Mouse (Mus musculus) left cerebral cortex, postnatal 14 days (tissue): ENCODE data around the gene Olfr237-ps1. TPM values are rescaled to one million over a fixed set of nuclear protein-coding genes. Genes with fewer than 3 reads are reported as not detected.
"Not testable (repeated sequence)": the region's sequence is repeated elsewhere in the genome, so short reads cannot be mapped to it uniquely, and the experiment has no call there.

Source experiments
- DNase-seq, 2 experiments: peaks; one replicate each; pipeline ENCODE4 v3.0.0; 2021 to 2022; ENCODE audit warnings: low spot score in 2 of 2, mixed read lengths in 1 of 2
- intact Hi-C: fragments of 180-260 bp; cut with DNase I; formaldehyde crosslinking; loops from one replicate; pipeline ENCODE4 v1.15.1; 2025
- long read RNA-seq, 2 experiments: library from polyadenylated mRNA; stranded (forward); transcript quantifications; one replicate each; pipeline ENCODE4 v2.0.0; 2021
- total RNA-seq, 2 experiments: library from RNA; stranded (reverse); gene quantifications; 2 replicates each; pipeline ENCODE4 v1.2.3; 2021

Gene Olfr237-ps1
- not detected for total RNA-seq
- long read RNA-seq, experiment 1: 0 reads
- long read RNA-seq, experiment 2: 0 reads

DNA sequence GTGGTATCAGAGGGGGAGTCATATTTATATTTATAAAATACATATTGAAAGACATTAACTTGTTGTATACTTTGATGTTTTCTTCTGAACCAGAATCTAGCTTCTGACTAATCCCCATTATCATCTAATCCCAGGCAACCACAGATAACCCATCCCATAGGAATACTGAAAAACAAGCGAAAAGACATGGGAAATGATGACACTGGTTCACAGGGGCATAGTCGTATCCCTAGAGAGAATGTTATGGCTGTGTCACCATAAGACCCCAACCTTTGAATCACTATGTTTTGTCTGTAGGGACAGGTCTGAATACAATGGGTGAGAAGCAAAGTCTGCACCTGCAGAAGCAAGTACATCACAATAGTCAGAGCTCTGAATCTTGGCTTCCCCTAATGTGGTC, at the start of gene Olfr237-ps1:
Gene Olfr237-ps1, plus strand, starts transcription at position 301 of the 400 bp plus-strand sequence.
- intact Hi-C loops, DNase-seq: not testable (repeated sequence)

DNA sequence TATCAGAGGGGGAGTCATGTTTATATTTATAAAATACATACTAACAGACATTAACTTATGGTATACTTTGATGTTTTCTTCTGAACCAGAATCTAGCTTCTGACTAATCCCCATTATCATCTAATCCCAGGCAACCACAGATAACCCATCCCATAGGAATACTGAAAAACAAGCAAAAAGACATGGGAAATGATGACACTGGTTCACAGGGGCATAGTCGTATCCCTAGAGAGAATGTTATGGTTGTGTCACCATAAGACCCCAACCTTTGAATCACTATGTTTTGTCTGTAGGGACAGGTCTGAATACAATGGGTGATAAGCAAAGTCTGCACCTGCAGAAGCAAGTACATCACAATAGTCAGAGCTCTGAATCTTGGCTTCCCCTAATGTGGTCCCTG, 40.3 kb upstream of the Olfr237-ps1 start, which contains the start of gene Olfr441:
Gene Olfr441, plus strand, starts transcription at position 301 of the 400 bp plus-strand sequence.
- intact Hi-C loops, DNase-seq: not testable (repeated sequence)

DNA sequence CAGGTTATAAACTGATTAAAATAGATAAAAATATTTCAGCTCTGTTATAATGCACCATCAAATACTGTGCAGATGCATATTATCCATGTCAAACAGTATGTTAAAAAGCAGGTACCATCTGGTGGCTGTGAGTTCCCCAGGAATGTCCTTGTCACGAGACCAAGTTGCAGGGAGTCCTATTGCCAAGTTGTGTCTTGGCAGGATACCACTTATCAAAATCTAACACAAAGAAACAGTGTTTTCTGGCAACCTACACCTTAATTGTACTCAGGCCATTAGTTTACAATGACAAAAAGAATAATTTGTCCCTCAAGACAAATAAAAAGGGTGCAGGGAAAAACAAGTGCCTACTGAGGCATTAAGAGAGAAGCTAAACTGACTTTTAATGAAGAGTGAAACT, 13.1 kb downstream of the Olfr237-ps1 start:
- DNase-seq: no peak
- intact Hi-C loops: no loop called here

DNA sequence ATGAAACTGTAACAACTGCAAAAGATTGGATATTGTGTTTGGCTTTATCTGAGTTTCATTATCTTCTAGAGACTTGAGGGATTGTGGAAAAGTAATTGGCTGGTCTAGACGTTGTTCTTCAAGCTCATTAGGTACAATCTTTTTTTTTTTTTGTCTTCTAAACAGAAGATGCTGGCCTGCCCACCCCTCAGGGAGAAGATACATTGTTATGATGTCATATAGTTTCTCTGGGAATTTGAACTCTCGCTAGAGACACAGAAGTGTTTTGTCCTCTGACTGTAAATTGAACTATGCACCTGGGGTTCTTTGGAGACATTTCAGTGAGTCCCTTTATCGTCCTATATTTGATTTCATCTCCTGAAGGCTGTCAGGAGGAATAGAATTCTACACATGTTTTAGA, 16.6 kb downstream of the Olfr237-ps1 start, which contains the start of gene Olfr437:
Gene Olfr437, plus strand, starts transcription at position 301 of the 400 bp plus-strand sequence.
- intact Hi-C loops: no loop called here
- DNase-seq: no peak

DNA sequence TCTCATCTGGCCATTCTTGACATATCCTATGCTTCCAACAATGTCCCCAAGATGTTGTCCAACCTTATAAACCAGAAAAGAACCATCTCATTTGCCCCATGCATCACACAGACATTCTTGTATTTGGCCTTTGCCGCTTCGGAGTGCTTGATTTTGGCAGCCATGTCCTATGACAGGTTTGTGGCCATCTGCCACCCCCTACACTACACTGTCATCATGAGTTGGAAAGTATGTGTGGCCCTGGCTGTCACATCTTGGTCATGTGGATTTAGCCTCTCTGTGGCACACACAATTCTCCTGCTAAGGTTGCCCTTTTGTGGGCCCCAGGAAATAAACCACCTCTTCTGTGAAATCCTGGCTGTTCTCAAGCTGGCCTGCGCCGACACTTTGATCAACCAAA, 20.9 kb downstream of the Olfr237-ps1 start:
- DNase-seq: no peak

DNA sequence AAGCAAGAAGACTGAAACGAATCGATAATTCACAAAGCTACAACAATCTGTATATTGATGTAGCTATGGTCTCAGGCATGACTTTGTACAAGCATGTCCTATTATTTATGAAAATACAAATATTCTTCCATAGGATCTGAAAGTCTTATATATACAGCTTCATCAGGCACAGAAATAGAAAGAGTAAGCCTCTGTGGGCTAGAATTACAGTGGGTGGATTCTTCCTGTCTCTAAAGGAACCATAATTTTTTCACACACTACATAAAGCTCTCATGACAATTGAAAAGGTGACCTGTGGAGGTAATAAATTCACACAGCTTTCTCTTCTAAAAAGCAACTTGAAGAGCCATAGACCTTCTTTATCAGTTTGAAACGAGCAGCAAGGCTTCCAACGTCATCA, 25.5 kb downstream of the Olfr237-ps1 start, which contains the start of gene Olfr13:
Gene Olfr13, plus strand, starts transcription at position 301 of the 400 bp plus-strand sequence.
- DNase-seq: no peak
- intact Hi-C loops: no loop called here

More for the DNA sequence above, 20.9 kb downstream of the Olfr237-ps1 start:
- intact Hi-C loops: no loop called here

- DNase-seq: no peak
- intact Hi-C loops: no loop called here
These were observed 31.8 kb downstream of the Olfr237-ps1 start for GRCm38 (mm10) chr6:43178129-43178528.

GRCm38 (mm10) chr6:43178584-43179501, 32.5 kb downstream of the Olfr237-ps1 start:
- DNase-seq: peak in 1 of 2 experiments; percentile 7
- intact Hi-C loops: no loop called here

- intact Hi-C loops: no loop called here
- DNase-seq: no peak
These were observed 44.6 kb downstream of the Olfr237-ps1 start for GRCm38 (mm10) chr6:43190986-43191385.

DNA sequence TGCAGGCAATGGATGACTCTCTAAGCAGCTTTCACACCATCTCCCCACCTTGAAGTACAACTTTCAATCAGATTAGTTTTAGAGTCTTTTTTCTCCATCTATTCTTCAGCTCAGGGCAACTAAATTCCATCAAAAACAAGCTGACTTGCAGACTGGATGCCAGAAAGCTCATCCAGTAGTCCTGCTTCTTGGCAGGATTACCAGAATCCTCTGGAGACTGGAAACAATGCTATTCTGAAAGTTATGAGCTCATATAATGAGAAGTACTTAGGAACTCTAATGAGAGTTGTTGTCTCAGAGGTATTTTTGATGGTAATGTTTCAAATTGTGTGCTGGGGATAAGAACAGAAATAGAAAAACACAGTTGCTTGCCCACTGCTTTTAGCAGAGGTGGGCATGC, 50.4 kb downstream of the Olfr237-ps1 start, which contains the start of gene Olfr435:
Gene Olfr435, plus strand, starts transcription at position 366 of the 400 bp plus-strand sequence.
- no peak for DNase-seq
- intact Hi-C loops: no loop called here

- intact Hi-C loops: no loop called here
- DNase-seq: no peak
These were observed 51.7 kb downstream of the Olfr237-ps1 start for GRCm38 (mm10) chr6:43198094-43198493.

GRCm38 (mm10) chr6:43202786-43203185, 56.4 kb downstream of the Olfr237-ps1 start:
- no peak for DNase-seq
- intact Hi-C loops: no loop called here

DNA sequence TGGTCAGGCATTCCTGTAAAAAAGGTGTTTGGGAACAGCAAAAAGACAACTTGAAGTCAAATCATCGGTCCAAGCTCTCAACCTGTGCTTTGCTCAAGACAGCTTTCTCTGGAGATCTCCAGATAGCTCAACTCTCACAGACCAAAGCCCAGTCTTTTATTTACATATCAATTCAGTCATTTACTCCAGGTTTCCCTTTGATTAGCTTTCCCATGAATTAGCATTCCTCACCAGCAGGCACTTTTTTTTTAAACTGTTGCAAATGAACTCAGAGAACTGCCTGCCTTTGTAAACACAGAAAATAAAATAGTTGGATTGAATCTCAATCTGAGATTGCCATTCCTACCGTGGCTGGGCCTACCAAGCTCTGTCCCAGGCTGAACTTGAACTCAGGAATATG, 59.0 kb downstream of the Olfr237-ps1 start:
- intact Hi-C loops: no loop called here
- no peak for DNase-seq

Other genes with a start within 250 kb of the Olfr237-ps1 start
- gene Olfr447, start 237.7 kb upstream of the Olfr237-ps1 start, total RNA-seq: not detected
- not detected for gene Olfr446, start 225.2 kb upstream of the Olfr237-ps1 start, total RNA-seq
- gene Olfr444, start 197.5 kb upstream of the Olfr237-ps1 start, total RNA-seq: not detected
- not detected for gene Olfr441, start 40.2 kb upstream of the Olfr237-ps1 start, total RNA-seq
- not detected for gene Olfr437, start 16.7 kb downstream of the Olfr237-ps1 start, total RNA-seq
- gene Olfr13, start 25.6 kb downstream of the Olfr237-ps1 start, total RNA-seq: not detected
- gene Olfr435, start 50.6 kb downstream of the Olfr237-ps1 start, total RNA-seq: not detected
- not detected for gene Olfr434, start 66.5 kb downstream of the Olfr237-ps1 start, total RNA-seq
- gene Olfr47, start 85.0 kb downstream of the Olfr237-ps1 start, total RNA-seq: not detected
- 1 to 10 TPM; 4.2 to 4.3 TPM for gene Arhgef5, start 119.0 kb downstream of the Olfr237-ps1 start, total RNA-seq
- under 1 TPM in 1 of 2 experiments, not detected in 1; 0.35 TPM for gene Nobox, start 163.0 kb downstream of the Olfr237-ps1 start, total RNA-seq